Mouse (Mus musculus) left cerebral cortex, adult 9 months (tissue): ENCODE results near the gene Intu.

Experiments
- DNase-seq, 2 experiments: peaks; one replicate each; pipeline ENCODE4 v3.0.0; 2022; ENCODE audit warnings: low spot score in 2 of 2

Gene Intu

DNA sequence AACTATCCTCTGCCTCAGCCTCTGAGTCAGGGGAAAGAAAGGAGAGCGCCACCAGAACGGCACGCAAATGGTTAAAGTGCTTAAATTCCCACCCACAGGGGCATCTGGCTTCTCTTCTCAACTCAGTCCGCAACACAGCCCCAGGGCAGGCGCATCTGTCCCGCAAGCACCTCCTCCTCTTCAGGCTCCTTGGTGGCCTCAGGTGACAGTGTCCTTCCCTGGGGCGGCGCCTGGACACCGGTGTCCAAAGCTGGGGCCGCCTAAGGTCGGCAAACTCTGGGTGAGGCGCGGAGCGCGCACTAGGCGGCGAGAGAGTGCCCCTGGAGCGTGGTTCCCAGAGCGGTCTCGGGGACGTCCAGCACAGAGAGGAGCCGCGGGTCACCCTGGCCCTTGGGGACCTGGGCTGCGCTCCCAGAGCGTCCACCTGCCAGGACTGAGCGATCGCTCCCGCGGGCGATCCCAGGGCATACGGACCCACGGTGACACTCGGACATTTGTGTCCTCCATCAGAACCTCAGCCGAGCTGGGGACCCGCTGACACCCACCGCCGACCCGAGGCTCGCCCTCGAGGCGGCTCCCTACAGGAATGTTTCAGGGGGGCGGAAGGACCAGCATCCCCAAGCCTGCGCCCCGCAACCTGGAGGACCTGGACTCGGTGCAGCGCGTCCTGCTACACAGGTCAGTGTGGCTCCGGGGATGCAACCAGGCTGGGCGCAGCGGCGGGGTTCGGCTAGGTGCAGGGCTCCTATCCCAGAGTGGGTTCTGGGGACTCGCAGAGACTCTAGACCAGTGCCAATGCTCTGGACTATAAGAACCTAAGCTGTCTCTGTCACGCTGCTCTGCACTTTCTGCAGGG, at the start of gene Intu:
TSS of gene Intu (plus strand) at position 1 of the 856 bp plus-strand sequence.
- no peak for DNase-seq

DNA sequence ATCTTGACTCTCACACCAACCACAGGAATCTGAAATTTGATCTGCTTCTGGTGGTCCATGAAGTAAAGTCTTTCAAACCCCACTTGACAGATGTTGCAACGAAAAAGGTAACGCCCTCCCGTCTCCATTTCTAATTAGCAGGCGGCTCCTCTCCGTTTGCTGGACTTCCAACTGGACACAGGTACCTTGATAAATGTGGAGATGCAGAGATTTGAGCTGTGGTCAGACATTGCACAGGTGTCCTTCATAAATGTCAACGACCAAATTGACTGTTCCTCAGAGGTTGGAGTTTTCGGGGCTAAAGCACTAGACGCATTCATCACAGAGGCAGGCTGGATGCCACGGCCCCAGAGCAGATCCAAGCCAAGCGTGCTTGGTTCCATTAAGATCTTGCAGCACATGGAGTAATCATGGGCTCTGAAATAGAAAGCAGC, 47.8 kb upstream of the Intu start:
- no peak for DNase-seq

DNA sequence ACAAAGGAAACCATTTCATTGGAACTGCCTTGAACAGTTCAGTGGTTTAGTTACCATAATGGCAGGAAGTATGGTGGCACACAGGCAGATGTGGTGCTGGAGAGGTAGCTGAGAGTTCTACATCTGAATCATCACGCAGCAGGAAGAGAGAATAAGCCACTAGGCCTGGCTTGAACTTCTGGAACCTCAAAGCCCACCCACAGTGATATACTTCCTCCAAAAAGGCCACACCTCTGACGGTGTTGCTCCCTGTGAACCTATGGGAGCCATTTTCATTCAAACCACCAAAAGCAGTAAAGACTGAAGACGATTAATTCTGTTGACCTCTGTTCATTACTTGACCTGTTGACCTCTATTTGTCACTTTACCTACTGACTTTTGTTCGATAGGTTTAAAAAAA, 43.7 kb upstream of the Intu start:
- no peak for DNase-seq

DNA sequence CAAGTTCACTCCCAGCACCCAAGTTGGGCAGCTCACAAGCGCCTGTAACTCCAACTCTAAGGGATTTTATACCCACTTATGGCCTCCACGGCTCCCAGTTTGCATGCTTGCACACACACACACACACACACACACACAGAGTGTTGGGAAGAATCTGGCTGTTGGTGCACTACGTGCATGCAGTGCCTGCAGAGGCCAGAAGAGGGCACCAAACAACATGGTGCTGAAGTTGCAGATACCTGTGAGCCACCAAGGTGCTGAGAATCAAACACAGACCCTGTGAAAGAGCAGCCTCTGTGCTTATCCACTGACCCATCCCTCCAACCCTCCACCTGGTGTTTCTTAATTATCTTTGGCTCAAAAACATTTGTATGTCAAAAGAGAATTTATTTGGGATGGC, 39.3 kb upstream of the Intu start:
- no peak for DNase-seq

DNA sequence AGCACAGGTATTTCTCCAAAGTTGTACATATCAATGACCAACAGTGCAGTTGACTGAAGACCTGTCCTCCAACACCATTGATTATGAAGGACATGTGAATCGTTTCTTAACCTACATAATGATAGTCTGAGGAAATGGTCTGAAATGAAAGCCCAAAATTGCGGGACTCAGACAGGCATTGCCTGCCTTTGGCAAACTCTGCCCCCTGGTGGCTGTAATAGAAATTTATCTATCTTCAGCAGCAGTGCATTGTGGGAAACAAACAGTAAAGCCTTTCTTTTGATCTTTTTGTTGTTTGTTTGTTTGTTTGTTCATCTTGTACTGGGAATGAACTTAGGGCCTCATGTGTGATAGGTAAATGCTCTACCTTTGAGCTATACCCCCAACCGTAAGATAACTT, 32.2 kb upstream of the Intu start:
- no peak for DNase-seq

DNA sequence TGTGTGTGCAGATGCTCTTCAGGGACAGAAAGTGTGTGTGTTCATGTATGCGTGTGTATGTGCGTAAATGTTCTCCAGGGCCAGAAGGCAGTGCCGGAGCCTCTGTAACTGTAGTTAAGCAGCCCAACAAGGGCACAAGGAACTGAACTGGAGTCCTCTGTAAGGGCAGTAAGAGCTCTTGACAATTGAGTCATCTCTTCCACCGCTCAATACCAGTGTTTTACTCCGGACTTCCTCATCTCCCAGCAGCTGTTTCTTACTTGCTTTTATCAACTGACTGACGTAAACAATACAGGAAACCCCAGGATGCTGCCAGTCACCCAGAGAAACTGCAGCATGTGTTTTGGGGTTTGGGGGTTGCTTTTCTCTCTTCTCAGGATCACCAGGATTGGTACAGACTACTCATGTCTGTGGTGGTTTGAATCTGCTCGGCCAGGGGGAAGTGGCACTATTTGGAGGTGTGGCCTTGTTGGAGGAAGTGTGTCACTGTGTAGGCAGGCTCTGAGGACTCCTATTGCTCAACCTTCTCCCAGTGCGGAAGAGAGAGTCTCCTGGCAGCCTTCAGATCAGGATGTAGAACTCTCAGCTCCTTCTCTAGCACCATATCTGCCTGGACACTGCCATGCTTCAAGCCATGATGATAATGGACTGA, 30.8 kb upstream of the Intu start:
- DNase-seq, result no peak

DNA sequence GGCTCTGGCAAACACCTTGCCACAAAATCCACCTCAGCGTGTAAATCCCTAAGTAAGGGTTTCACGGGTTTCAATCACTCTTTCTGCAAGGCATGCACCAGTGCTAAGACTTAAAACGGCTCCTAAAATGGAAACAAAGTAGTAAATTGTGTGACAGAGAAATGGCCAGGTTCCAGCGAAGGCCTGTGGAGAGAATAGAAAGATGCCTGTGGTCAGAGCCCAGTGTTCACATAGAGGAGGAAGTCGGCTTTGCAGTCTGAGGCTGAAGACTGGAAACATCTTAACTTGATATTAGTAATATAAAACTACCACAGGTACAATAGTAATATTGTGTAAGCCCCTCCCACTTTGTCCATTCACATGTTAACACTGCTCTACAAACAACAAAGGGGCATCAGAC, 26.7 kb upstream of the Intu start:
- no peak for DNase-seq

DNA sequence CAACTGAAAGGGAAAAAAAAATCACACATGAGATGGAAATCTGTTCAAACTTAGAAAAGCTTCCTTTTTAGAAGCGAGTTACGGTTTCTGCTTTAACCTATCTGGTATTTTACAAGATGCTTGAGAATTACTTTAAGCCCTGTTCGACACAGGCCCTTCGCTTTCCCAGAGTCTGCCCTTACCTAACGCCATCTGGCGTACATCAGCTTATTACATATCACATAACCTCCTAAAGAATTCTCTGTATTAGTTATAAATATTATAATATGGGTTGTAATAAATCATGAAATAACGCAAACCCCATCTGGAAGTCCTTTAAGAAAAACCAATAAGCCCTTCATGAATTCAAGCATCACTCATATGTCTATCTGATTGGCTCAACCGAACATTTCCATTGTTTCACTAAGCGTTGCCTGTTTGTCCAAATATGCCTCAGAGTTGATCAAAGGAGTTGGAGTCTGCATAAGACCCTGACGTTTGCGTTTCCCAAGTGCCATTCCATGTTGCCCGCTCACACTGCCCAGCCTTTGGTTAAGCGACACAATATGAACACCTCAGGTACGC, 25.6 kb upstream of the Intu start:
- no peak for DNase-seq

DNA sequence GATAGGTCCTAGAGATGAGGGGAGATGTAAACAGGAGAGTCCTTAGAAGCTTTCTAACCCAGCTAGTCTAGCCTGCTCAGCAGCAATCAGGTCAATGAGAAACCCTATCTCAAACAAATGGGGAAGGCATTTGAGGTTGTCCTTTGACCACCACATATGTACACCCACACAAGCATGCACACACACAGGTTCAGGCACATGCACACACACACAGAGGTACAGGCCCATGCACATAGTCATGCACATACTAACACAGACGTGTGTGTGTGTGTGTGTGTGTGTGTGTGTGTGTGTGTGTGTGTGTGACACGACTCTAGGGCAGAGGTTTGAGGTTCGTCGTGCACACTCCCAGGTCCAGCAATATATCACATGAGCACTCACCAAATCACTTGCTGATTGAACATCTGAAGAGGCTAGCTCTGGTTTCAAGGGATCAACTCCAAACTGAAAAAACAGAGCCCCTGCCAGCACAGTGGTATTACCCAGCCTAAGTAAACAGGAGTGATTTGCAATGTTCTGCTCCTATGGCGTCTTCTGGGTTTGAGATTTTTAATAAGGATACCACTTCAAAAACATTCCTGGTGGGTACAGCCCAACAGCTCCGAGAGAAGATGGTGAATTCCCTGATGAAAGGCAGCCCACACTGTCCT, 22.0 kb upstream of the Intu start:
- no peak for DNase-seq

DNA sequence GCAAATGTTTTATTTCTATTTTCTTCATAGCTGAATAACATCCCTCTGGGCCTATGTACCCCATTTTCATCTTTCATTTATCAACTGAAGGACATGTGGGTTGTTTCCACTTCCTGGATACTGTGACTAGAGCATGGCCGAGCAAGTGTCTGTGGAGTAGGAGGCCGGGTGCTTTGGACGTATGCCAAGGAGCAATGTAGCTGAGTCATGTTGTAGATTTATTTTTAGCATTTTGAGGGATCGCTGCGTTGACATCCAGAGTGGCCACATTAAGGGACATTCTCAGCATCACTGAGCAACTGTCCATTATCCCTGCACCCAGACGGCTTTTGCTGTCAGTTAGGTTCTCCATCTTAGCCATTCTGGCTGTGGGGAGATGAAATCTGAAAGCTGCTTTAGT, 20.5 kb upstream of the Intu start:
- DNase-seq, result no peak

DNA sequence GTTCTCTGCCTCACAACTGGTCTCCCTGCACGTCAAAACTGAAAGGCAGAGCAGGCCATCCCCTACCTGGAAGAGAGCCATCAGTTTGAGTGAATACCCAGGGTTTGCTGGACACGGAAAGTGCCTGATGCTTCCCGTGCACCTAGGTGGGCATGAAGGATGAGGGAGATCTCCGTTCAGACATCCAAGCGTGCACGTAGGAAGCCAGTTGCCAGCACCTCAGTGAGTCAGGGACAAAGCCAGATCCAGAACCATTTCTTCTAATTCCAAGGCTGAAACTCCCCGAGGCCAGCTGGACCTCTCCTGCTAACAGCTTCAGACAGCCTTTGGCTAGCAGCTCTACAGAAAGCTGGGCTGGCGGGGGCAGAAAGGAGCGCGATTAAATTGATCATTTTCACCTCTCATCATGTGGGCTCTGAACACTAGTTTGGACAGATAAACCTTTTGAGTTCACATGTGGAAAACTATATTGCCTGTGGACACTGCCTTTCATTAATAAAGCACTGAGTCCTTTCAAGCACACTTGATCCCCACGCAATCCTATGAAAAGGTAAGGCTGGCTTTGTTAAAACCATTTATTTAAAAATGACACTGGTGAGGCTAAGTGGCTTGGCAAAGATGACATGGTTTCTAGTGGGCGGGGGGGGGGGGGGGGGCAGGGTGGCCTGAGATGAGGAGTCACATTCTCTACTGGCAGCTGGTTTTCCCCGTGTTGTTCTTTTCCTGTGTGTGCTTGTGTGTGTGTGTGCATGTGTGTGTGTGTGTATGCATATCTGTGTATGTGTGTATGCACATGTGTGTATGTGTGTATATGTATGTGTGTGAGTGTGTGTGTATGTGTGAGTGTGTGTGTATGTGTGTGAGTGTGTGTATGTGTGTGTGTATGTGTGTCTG, 17.9 kb upstream of the Intu start:
- DNase-seq, result no peak

DNA sequence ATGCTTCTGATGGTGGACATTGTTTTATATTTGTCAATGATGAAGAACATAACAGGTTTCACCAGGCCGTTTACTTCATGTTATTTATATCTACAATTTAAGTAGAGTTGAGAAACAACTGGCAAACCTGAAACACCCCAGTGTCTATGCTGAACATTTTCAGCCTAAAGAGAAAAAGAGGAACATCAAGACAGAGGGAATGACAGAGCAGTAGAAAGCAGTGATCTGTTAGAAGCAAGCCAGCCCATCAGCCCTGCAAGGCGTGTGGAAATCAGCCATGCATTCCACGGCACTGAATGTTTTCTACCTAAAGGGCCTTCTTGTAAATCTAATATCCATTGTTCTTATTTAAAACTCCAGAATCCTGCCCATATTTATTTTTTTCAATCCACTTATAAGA, 12.8 kb upstream of the Intu start:
- DNase-seq, result no peak

DNA sequence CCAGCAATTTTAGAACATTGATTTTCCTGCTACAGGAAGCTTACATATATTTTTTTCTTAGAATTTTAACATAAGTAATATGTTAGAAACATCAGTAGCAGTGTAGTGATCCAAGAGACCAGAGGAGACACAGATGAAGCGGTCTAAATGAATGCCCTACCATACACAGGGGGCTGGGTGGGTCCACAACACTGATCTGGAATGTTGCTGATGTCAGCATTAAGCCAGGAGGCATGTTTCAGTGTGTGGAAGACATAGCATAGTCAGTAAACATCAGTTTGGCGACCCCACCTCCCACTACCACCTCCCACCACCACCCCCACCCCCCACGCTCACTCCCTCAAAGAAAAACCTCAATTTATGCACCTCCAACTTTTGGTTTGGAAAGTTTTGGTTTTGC, 11.5 kb upstream of the Intu start:
- no peak for DNase-seq

DNA sequence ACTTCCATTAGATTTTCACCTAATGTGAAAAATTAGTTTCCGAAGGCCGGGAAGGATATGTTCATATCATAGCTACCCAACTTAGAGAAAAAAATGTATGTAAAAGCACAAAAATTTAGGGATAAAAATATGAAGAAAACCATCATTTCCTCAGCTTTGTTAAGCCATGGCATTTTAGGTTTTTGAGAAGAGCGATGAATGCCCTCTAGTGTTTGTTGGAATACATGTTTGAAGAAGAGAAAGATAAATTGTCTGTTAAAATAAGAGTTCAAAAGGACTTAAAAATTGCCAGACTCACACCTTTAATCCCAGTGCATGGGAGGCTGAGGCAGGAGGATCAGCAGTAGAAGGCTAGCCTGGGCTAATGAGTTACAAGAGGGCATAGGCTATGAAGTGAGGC, 10.5 kb upstream of the Intu start:
- DNase-seq, result no peak

DNA sequence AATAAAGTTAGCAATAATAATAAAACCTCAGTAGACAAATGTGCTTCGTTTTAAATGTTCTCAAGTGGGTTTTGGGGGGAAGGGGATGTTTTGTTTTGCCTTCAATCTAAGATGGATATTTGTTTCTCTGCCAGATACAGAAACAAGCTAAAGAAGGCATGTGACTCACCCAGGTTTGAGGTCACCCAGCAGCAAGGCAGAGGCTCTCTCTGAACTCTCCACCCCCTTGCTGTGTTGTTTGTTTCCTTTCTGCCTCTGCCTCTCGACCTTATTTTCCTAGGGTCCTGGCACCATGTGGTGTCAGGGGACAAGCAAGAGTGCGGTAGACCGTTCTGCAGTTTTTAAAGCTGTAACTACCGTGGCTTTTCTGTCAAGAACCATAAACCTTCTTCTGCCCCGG, 8.6 kb upstream of the Intu start:
- DNase-seq, result no peak

DNA sequence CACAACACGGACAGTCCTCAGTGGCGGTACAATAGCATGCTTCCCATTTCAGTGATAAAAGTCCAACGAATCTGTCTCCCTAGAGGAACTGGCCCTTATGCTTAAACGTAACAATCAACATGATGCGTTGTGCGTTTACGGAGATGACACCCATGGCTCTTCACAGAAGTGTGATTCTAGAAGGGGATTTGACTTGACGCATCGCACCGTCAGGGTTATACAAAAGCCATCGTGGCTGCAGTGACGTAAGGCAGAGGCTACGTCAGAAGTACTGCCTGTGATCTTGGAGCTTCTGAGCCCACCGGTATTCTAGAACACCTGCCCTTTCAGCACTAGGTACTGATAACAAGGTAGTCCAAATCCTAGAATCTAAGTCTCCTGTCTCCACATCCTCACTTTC, 8.2 kb upstream of the Intu start:
- no peak for DNase-seq

DNA sequence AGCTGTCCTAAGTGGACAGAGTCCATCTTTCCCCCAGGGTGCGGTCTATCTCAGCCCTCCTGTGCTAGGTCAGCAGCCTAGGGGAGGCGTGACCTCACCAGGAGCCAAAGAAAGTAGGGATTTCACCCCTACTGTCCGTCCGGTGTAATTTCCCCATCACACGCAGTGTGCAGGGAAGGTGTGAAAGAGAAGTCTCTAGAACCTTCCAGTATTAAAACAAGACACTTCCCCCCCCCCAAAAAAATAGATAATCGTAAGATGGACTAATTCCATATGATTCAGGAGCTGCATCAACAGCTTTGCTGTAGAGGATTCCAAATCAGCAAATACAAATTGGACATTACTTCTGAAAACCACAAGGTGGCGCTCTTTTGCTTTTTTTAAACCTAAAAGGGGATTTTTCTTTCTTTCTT, 7.7 kb upstream of the Intu start:
- DNase-seq, result no peak

DNA sequence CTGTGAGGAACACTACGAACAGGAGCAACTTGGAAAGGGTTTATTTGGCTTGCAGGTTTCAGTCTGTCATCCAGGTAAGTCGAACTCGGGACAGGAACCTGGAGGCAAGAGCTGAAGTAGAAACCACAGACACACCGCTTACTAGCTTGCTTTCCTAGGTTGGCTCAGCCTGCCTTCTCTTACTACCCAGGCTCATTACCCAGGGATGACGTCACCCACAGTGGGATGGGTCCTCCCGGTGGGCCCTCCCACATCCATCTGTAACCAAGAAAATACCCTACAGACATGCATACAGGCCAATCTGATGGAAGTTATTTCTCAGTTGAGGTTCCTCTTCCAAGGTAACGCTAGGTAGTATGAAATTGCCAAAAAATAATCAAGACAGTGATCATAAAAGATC, 6.2 kb upstream of the Intu start:
- no peak for DNase-seq

DNA sequence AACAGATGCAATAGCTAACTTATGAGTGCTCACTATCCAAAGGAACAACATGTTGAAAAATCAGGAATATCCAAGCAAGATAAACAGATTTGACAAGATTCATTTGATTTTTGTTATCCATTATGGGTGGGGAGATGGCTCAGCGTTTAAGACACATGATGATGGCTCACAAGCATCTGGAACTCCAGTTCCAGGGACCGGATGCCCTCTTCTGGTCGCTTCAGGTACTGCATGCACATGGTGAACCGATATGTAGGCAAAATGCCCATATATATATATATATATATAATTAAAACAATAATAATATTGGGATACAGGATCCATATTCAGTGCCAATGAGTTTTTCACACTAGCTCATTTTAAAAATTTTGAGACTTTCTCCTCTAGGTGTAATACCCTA, 5.7 kb upstream of the Intu start:
- no peak for DNase-seq

DNA sequence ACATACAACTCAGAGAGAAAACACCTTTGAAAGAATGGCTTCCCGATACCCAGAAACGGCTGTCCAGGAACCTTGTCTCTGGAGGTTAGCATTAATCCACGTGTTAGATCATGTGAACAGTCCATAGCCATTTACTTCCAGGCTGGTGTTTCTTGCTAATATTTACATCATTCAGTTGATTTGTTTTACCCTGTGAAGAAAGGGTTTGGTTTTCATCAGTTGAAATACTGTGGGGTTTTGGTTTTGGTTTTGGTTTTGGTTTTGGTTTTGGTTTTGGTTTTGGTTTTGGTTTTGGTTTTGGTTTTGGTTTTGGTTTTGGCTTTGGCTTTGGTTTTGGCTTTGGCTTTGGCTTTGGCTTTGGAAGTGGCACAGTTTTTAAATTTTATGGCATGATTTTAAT, 5.0 kb upstream of the Intu start:
- DNase-seq, result no peak

DNA sequence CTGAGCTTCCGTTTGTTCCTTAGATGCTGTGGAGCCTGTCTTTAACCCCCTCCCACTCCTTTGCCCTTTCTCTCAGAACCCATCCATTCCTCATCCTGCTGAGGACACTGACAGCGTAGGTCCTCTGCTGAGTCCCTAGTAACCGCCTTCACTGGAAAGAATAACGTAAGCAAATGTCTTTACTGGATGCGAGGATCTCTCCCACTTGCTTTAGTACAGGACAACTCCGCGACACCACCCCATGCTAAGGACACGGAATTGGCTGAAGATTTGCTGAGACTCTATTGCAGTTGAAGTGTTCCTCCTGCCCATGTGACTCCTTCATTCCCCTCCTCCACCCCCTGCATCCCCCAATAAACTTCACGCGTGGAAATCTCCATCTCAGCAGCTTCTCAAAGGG, 3.9 kb upstream of the Intu start:
- no peak for DNase-seq
